Mouse (Mus musculus): ENCODE data around the gene Itgb5. TPM values are rescaled to one million over a fixed set of nuclear protein-coding genes. Genes with fewer than 3 reads are reported as not detected.

Itgb5 gene
- polyA plus RNA-seq, 2 experiments = 10.8 to 14.1 TPM

GRCm38 (mm10) chr16:33862406-33862805 lies 32.9 kb downstream of the Itgb5 start:
- peaks cover 0 to 2% of the 10 kb centered on the region in 2 experiments; a peak in 1 of 4 replicates for H3K4me1 ChIP-seq (replicated peaks; ENCODE audit: control insufficient read depth in 2 of 2, insufficient read depth in 2 of 2, low read length in 1 of 2)
- no peak overlapping the region for H3K9ac ChIP-seq (replicated peaks)
- TF ChIP-seq EP300 (IDR thresholded peaks at IDR 0.05; ENCODE audit: low read depth) = no peak
- no peak for TF ChIP-seq CTCF (IDR thresholded peaks at IDR 0.05; ENCODE audit: low read depth)
- H3K4me2 ChIP-seq (ENCODE audit: low read depth) = no peak overlapping the region
- H3K4me3 ChIP-seq (ENCODE audit: insufficient read depth in 1 of 2, low read depth in 2 of 2, low read length in 2 of 2) = no peak overlapping the region
- no peaks in the 10 kb centered on the region for H3K9me3 ChIP-seq (ENCODE audit: control insufficient read depth, low read length)
- H3K36me3 ChIP-seq (replicated peaks; ENCODE audit: control insufficient read depth, insufficient read depth, low read depth) = no peaks in the 10 kb centered on the region
- H3K27me3 ChIP-seq (ENCODE audit: control insufficient read depth, insufficient read depth, low read length) = no peaks in the 10 kb centered on the region
- DNase-seq (ENCODE audit: low read depth in 3 of 3, low spot score in 3 of 3) (no peak), ATAC-seq (ENCODE audit: insufficient read depth) (no peak)
- H3K27ac ChIP-seq = no peak overlapping the region
- WGBS (ENCODE audit: insufficient replicate concordance) = 41% methylated on average over 4 of the region's 4 CpGs

GRCm38 (mm10) chr16:33863208-33863751 lies 33.8 kb downstream of the Itgb5 start:
- no peak overlapping the region for H3K27ac ChIP-seq
- peaks cover 0 to 2% of the 10 kb centered on the region in 2 experiments; a peak in 1 of 4 replicates for H3K4me1 ChIP-seq (replicated peaks; ENCODE audit: control insufficient read depth in 2 of 2, insufficient read depth in 2 of 2, low read length in 1 of 2)
- no peak overlapping the region for H3K4me3 ChIP-seq (ENCODE audit: insufficient read depth in 1 of 2, low read depth in 2 of 2, low read length in 2 of 2)
- H3K36me3 ChIP-seq (replicated peaks; ENCODE audit: control insufficient read depth, insufficient read depth, low read depth) = no peaks in the 10 kb centered on the region
- ATAC-seq (ENCODE audit: insufficient read depth) = no peak
- WGBS (ENCODE audit: insufficient replicate concordance) = 56% methylated on average over 5 of the region's 5 CpGs
- H3K4me2 ChIP-seq (ENCODE audit: low read depth) = no peak overlapping the region
- no peak for DNase-seq (ENCODE audit: low read depth in 3 of 3, low spot score in 3 of 3)
- H3K27me3 ChIP-seq (ENCODE audit: control insufficient read depth, insufficient read depth, low read length) = no peaks in the 10 kb centered on the region
- H3K9me3 ChIP-seq (ENCODE audit: control insufficient read depth, low read length) = no peaks in the 10 kb centered on the region
- no peak overlapping the region for H3K9ac ChIP-seq (replicated peaks)
- no peak for TF ChIP-seq EP300 (IDR thresholded peaks at IDR 0.05; ENCODE audit: low read depth)
- no peak for TF ChIP-seq CTCF (IDR thresholded peaks at IDR 0.05; ENCODE audit: low read depth)

- TF ChIP-seq CTCF (IDR thresholded peaks at IDR 0.05; ENCODE audit: low read depth) = no peak
- Histone ChIP-seq H3K4me1 (replicated peaks; ENCODE audit: control insufficient read depth in 2 of 2, insufficient read depth in 2 of 2, low read length in 1 of 2) (0 out of 4 replicates have a peak, but pooled peaks cover 0 to 2% of the 10 kb centered on the region in 2 experiments), H3K4me3 (ENCODE audit: insufficient read depth in 1 of 2, low read depth in 2 of 2, low read length in 2 of 2) (no peak overlapping the region), H3K4me2 (ENCODE audit: low read depth) (no peak overlapping the region), H3K27me3 (ENCODE audit: control insufficient read depth, insufficient read depth, low read length) (no peaks in the 10 kb centered on the region), H3K9me3 (ENCODE audit: control insufficient read depth, low read length) (no peaks in the 10 kb centered on the region), H3K9ac (replicated peaks) (no peak overlapping the region), H3K27ac (no peak overlapping the region), H3K36me3 (replicated peaks; ENCODE audit: control insufficient read depth, insufficient read depth, low read depth) (no peaks in the 10 kb centered on the region)
- WGBS (ENCODE audit: insufficient replicate concordance) = 43% methylated on average over 3 of the region's 3 CpGs
- DNase-seq (ENCODE audit: low read depth in 3 of 3, low spot score in 3 of 3) = no peak
- no peak for ATAC-seq (ENCODE audit: insufficient read depth)
These were observed 40.8 kb downstream of the Itgb5 start for GRCm38 (mm10) chr16:33870224-33870785.

- ATAC-seq (ENCODE audit: insufficient read depth) (no peak), DNase-seq (ENCODE audit: low read depth in 3 of 3, low spot score in 3 of 3) (no peak)
- Histone ChIP-seq H3K4me3 (ENCODE audit: insufficient read depth in 1 of 2, low read depth in 2 of 2, low read length in 2 of 2) (no peak overlapping the region), H3K27me3 (ENCODE audit: control insufficient read depth, insufficient read depth, low read length) (no peaks in the 10 kb centered on the region), H3K27ac (no peak overlapping the region), H3K36me3 (replicated peaks; ENCODE audit: control insufficient read depth, insufficient read depth, low read depth) (no peaks in the 10 kb centered on the region), H3K4me2 (ENCODE audit: low read depth) (no peak overlapping the region), H3K4me1 (replicated peaks; ENCODE audit: control insufficient read depth in 2 of 2, insufficient read depth in 2 of 2, low read length in 1 of 2) (0 out of 4 replicates have a peak, but pooled peaks cover 0 to 2% of the 10 kb centered on the region in 2 experiments), H3K9me3 (ENCODE audit: control insufficient read depth, low read length) (no peaks in the 10 kb centered on the region), H3K9ac (replicated peaks) (no peak overlapping the region)
- TF ChIP-seq EP300 (IDR thresholded peaks at IDR 0.05; ENCODE audit: low read depth) (no peak), CTCF (IDR thresholded peaks at IDR 0.05; ENCODE audit: low read depth) (no peak)
- 69% methylated on average over 13 of the region's 13 CpGs for WGBS (ENCODE audit: insufficient replicate concordance)
These were observed 41.7 kb downstream of the Itgb5 start for GRCm38 (mm10) chr16:33870988-33871758.

- Histone ChIP-seq H3K36me3 (replicated peaks; ENCODE audit: control insufficient read depth, insufficient read depth, low read depth) (no peaks in the 10 kb centered on the region), H3K9ac (replicated peaks) (no peak overlapping the region), H3K27me3 (ENCODE audit: control insufficient read depth, insufficient read depth, low read length) (no peaks in the 10 kb centered on the region), H3K9me3 (ENCODE audit: control insufficient read depth, low read length) (no peaks in the 10 kb centered on the region), H3K4me1 (replicated peaks; ENCODE audit: control insufficient read depth in 2 of 2, insufficient read depth in 2 of 2, low read length in 1 of 2) (0 out of 4 replicates have a peak, but pooled peaks cover 0 to 2% of the 10 kb centered on the region in 2 experiments), H3K27ac (no peak overlapping the region), H3K4me3 (ENCODE audit: insufficient read depth in 1 of 2, low read depth in 2 of 2, low read length in 2 of 2) (no peak overlapping the region), H3K4me2 (ENCODE audit: low read depth) (no peak overlapping the region)
- ATAC-seq (ENCODE audit: insufficient read depth) (no peak), DNase-seq (ENCODE audit: low read depth in 3 of 3, low spot score in 3 of 3) (no peak)
- WGBS (ENCODE audit: insufficient replicate concordance) = 59% methylated on average over 14 of the region's 14 CpGs
- TF ChIP-seq CTCF (IDR thresholded peaks at IDR 0.05; ENCODE audit: low read depth) (no peak), EP300 (IDR thresholded peaks at IDR 0.05; ENCODE audit: low read depth) (no peak)
These were observed 42.5 kb downstream of the Itgb5 start for GRCm38 (mm10) chr16:33871865-33872443.

Data from liver, embryonic 14.5 days (tissue).